Mouse (Mus musculus): ENCODE results near the gene Macrod1.

GRCm38 (mm10) chr19:7236742-7237141 lies 180.1 kb downstream of the Macrod1 start:
- TF ChIP-seq CTCF (IDR thresholded peaks at IDR 0.05; ENCODE audit: borderline replicate concordance, insufficient read depth, low read depth, low read length) (no peak), POLR2A (IDR thresholded peaks at IDR 0.05; ENCODE audit: borderline replicate concordance, insufficient read depth, low read length) (no peak)
